Mouse (Mus musculus): ENCODE results near the gene Actr1b.
"Not testable (repeated sequence)": the region's sequence is repeated elsewhere in the genome, so short reads cannot be mapped to it uniquely, and the experiment has no call there.

Gene Actr1b

DNA sequence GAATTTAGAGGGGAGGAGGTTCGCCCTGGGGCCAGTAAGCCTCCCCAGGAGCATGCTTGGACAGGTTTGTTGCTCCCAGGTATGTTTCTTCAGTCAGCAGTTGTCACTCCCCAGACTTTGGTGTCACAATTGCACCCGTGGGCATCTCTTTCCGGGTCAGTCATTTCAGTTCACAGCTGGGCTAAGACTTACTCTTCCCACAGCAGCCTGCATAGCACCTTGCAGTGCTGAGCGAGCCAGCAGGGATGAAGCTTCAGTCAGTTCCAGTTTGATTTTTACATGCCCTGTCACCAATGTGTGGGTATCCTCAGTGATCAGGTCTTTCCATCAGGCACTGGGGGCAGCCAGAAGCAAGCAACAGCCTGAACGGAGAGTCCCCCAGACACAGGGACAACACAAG, 17.2 kb downstream of the Actr1b start:
- DNase-seq = no peak

DNA sequence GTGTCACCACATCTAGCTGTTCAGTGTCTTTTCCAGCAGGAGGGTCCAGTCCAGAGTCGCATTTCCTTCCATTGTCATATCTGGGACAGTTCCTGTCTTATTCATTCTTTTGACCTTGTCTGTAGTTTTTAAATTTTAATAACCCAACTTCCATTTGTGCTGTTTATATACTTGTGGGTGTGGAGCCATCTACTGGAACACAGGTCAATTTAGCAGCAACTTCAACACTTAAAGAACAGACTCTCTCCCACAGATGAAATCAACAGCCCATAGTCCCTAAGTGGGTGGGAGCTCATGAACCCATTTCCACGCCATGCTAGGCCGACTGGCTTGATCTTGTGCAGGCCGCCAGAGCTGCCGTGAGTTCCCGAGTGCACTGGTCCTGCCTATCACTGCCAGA, 17.8 kb downstream of the Actr1b start:
- DNase-seq = no peak

DNA sequence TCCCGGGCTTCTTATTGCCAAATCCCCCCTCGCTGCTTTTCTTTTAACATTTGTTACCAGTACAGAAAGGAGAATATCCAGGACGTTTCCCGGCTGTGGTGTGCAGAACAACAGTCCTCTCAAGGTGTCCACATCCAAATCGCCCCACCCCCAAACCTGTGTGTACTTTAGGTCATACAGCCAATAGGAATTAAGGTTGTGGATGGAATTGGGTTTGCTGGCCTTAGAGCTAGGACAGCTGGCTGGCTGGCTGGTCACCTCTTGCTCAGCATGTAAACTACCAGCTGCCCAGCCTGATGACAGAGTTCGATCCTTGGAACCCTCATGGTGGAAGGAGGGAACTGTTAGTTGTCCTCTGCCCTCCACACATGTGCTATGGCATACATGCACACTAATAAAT, 19.4 kb downstream of the Actr1b start:
- no peak for DNase-seq

DNA sequence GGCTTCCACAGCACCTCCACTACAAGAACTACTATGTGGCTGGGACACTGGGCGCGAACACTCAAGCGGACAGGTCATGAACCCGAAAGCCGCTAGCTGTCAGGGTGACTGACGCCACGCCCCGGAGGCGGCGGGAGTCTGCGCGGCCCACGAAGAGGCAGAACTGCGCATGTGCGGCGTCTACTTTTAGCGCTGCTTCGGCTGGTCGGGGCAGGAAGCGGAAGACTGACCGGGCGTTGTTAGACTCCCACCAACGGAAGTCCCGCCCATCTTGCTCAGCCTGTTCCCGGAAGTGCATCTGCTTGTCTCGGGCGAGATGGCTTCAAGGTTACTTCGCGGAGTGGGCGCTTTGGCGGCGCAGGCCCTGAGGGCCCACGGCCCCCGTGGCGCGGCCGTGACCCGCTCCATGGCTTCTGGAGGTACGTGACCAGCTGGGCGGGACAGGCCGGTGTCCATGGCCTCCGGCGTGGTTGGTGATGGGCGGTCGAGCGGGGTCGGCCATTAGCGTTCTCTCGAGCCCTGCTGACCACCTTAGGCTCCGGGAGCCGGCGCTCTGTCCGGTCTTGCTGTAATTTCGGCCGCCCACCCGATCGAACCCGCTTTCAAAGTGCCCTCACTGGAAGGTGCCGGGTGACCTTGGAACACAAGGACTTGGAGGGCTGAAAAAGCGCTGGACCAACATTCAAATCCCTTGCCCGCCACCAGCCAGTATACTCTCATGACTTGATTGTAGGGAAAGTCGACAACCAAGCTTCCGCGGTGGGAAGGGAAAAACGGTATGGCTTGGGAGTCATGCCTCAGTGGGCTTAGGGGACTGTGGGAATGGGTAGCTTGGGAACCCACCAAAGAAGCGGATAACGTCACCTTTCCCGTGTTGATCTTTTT, 22.7 kb downstream of the Actr1b start, which contains the start of gene Cox5b:
TSS of gene Cox5b (plus strand) at position 179 of the 885 bp plus-strand sequence.
- peak; percentile 98 to 99 for DNase-seq

DNA sequence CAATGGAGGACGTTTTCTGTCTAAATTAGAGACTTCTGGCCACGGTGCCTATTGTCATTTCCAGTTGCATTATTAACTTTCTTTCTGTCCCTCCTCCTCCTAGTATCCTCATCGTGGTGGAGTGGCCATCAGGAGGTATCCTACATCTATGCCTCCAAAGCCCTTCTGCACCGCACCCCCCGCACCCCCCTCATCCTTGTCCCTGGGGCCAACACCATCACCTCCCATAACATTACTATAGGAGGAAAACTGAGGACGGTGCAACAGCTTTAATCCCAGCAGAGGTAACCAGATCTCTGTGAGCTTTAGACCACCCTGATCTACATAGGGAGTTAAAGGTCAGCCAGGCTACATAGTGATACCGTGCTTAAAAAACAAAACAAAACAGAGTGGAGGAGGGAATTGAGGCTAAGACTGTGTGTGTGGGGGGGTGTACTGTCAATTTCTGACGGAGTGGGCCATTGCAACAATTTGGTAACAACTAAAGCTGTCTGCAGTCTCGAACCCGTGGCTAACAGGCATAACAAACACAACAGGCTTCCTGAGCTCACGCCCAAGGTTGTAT, 23.5 kb downstream of the Actr1b start:
- no peak for DNase-seq

DNA sequence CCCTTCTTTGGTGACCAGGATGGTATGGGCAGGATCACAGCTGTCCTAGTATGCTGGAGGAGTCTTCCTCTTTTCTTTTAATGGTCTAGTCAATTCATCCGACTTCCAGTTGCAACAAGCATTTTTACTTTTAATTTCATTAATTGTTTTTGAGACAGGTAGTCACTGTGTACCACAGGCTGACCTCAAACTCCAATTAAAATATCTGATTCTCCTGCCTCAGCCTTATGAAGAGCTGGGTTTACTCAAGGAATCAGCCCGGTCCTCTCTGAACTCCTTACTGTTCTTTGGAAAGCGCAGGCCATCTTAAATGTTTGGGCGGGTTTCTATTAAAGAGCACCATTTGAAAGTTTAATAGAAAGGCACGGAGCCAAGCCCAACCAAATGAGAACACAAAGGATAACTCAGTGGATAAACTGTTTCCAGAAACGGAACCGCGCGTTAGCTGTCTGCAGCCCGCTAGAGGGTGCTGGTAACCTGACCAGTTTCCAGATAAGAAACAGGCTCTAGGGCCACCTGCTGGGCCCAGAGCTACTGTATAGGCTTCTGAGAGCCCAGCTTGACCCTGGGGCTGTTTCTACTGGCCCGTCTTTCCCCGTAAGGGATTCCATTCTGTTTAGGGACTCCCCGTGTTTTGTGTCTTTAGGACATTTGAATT, 30.3 kb downstream of the Actr1b start:
- peak; percentile 91 to 92 for DNase-seq

DNA sequence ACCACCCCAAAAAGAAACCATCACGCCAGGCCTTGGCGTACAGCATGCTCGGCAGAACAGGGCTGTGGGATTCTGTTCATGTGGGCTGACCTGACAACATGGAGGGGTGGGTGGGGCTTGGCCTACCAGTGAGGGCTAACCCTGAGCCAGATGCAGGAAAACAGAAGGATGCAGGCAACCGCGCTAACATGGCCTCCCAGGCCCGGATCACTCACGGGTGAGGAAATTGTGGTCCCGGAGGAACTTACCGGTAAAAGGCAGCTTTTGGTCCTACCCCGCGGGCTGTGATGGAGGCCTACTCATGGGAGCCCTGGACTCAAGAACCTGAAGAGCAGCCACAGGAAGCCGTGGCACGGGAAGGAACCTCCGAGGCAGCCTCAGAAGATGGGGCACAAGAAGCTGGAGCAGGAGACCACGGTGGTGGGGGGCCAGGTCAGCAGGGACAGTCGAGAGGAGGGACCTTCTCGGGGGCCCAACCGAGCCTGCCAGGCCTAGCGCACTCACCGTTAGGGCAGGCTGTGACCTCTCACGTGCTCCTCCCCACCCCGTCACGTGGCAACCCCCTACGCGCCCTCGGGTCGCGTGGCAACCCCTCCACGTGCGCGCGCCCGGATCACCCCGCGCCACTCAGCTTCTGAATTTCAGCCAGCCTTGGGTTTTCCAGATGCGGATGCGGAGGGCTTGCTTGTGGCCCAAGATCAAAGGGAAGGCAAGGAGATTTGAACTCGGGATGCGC, 31.4 kb downstream of the Actr1b start, which contains the start of gene Fam178b:
TSS of gene Fam178b (minus strand) at position 564 of the 736 bp plus-strand sequence.
- DNase-seq = peak in 1 of 2 experiments; percentile 46

DNA sequence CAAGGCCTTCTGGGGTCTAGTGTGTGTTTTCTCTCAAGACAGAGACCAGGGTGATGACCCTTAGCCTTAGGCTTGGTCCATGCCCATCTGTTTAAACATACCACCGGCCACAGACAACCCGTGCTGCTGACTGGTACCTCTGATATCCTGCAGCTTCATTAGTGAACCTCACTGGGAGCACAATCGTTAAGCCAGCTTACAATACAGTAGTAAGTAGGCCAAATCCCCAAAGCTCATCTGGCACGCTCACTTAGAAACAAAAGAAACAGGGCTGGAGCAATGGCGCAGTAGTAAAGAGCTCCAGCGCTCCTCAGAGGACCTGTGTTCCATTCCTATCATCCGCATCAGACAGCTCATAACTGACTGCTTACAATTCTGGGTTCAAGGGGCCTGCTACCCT, 33.3 kb downstream of the Actr1b start:
- no peak for DNase-seq

DNA sequence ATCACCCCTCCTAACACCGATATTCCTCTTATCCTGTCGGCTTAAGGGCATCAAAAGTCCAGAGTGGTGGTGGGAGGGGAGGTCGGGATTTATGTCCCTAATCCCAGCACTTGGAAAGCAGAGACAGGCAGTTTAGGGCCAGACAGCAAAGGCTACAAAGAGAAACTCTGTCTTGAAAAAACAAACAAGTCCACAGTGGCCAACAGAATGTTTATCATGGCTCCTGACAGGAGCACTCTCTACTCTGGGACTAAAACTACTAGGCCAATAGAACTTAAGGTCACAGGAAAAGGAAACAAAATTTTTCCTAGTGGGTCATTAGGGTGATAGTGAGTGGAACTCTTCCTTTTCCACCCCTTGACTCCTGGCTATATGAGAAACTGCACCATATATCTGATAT, 39.3 kb downstream of the Actr1b start:
- DNase-seq = no peak

DNA sequence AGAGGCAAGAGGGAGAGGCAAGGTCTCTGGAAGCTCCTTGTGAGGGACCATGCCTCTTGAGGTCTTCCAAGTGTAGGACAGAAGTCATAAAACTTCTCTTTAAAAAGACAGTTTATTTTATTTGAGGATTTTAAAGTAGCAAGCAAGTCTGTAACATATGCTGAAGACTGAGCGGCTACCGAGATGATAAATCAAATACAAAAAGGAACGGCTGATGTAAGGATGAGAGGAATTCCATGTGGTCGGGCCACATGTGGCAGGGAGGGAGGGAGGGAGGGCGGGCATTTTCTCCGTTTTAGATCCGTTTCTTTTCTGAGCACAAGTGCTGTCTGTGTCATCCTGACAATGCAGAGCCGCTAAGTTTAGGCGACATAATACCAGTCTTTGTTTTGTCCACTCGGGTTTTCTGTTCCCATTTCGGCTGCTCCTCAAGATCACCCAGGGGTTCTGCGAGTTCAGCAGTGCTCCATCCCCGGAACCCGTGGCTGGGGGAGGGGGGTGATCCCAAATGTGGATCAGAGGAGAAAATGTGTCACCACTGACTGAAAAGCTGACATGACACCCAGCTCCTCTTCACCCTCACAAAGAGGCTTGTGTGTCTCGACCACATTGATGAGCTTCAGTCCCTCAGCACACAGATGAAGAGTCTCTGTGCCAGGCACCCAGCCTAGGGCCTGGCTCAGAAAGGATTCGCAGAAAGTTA, 41.4 kb downstream of the Actr1b start:
- no peak for DNase-seq

DNA sequence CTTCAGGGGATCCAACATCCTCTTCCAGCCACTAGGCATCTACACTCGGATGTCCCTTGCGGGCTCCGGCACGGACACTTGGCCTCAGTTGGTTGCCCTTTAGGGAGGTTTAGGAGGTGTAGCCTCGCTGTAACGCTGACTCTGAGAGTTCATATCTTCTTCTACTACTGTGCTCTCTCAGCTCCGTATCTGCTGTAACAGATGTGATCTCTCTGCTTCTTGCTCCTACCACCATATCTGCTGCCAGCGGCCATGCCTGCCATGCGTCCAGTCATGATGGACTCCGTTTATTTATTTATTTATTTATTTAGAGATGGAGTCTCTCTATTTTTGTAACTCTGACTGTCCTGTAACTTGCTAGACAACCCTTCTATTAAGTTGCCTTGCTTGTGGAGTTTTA, 43.0 kb downstream of the Actr1b start:
- no peak for DNase-seq

DNA sequence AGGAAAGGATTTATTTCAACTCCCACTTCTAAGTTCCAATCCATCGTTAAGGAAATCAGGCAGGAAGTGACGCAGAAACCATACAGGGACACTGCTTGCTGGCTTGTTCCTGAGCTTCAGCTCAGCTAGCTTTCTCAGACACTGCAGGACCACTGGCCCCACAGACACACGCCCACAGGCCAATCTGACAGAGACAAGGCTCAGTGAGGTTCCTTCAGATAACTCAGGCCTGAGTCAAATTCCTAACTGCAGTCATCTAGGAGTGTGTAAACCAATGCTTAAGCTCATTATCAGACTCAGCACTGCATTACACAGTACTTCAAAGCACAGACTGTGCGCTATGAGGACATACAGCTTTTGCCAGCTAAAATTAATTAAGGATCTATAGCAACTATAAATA, 44.0 kb downstream of the Actr1b start:
- DNase-seq = no peak

DNA sequence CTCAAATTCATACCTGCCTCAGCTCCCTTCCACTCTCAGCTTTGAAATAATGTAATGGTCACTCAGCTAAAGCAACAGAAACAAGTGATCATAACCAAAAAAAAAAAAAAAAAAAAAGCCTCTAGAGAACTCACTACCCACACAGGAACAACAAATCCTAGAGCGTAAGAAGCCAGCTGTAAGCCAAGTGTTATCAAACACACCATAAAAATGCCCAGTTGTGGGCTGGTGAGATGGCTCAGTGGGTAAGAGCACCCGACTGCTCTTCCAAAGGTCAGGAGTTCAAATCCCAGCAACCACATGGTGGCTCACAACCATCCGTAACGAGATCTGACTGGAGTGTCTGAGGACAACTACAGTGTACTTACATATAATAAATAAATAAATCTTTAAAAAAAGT, 46.2 kb downstream of the Actr1b start:
- not testable (repeated sequence) for DNase-seq

DNA sequence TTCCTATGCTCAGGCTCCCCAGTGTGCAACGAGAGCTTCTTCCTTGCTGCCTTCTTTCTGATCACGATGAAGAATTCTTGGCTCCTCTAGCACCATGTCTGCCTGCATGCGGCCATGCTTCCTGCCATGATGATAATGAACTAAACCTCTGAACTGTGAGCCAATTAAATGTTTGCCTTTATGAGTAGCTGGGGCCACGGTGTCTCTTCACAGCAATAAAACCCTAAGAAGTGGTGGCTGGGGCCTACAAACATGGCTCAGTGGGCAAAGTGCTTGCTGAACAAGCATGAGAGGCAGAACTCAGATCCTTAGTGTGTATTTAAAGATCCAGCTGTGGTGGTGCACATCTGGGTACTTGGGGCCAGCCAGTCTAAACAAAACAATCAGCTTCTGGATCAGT, 48.3 kb downstream of the Actr1b start:
- DNase-seq = no peak

DNA sequence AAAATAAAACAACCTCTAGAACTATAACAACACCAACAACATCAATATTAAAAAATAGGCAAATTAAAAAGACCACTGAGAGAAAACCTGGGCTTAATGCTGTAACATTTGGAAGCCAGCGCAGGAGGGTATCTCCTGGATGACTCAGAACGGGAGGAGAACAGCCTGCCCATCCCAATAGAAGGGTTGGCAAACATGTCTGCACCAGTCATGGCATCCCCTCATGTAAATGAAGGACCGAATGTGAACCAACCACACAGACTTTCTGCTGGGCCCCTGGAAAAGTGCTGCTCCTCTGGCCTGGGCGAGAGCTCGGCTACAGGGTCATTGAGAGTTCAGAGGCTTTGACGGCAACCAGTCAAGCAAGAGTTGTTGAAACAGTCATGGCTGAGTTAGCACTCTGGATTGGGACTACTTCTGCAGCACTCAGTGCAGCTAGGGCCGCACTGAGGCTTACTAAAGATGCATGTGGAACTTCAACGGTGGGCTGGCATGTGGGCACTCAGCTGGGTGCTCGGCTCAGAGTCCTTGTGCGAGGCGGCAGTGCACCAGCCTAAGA, 49.0 kb downstream of the Actr1b start:
- DNase-seq = no peak

DNA sequence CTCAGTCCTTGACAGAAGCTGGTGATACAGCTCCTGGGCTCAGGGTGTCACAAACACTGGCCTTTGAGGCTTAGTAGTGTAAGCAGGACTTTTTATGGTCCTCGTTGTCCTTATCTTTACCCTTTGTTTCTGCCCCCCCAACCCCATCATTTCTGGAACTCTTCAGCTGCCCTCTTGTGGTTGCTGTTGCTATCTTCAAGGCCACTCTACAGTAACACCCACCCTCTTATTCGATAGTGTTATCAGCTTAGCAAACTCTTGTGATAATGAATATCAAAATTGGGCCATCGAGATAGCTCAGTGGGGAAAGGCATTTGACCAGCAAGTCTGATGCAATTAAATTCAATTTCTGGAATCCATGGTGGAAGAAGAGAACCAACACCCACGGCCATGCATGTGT, 49.8 kb downstream of the Actr1b start:
- DNase-seq = peak; percentile 78 to 82

DNA sequence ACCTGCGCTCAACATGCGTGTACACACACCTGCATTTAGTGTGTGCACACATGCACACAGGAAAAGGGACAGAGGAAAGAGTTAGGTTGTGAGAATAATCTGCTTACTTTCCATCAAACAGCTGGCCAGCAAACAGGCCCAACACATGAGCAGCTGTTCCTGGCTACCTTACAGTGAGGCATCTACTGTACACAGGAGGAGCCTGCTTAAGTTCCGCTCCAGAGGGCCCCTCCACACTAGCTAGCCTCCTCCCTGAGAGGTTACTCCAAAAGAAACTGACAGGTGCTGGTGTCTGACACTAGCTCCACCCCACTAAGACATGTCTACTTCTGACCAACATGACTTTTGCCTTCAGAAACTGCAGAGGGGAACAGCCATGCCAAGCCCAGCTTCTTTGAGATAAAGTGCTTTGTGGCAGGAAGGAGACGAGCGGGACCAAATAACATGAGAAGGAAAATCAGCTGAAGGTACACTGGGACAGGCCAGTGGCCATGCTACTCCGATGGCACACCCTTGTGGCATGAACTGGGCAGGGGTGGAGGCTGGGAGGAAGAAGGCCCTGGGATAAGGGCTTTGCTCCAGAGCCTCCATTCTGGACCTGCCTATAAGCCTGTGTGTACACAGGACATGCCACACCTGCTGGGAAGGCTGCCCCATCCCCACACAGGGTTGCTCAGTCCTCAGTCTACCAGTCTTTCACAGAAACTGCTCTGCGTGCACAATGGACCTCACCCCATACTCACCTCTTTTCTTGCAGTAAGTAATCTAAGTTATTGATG, 55.4 kb downstream of the Actr1b start:
- no peak for DNase-seq

DNA sequence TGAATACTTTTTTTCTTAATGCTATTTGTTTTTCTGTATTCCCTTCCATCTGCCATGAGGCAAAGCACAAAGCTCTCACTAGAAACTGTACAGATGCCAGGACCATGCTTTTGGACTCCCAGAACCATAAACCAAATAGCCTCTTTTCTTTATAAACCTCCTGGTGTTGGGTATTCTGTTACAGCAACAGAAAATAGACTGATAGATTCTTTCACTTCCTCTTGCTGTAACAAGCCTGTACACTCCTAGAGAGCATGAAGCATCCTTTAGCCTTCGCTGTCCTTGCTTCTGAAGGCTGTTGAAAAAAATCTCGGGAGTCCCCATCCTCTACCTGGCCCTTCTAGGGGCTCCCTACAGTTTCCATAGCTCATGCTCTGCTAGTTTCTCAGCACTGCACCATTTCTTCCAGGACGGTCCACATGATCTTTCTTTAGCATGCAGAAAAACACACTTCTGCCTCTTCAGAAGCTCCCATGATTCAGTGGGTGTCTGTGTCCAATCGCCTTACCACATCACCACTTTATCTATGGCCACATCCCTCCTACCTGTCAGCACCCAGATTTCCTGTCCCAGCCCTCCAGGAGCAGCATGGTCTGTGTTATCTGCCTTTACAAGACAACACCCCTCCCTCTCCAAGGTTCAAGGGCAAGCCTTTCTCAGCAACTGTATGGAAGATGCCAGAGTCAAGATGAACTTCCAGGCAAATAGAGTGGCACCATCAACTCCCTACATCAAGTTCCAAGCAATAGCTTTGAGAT, 56.4 kb downstream of the Actr1b start:
- DNase-seq = no peak

DNA sequence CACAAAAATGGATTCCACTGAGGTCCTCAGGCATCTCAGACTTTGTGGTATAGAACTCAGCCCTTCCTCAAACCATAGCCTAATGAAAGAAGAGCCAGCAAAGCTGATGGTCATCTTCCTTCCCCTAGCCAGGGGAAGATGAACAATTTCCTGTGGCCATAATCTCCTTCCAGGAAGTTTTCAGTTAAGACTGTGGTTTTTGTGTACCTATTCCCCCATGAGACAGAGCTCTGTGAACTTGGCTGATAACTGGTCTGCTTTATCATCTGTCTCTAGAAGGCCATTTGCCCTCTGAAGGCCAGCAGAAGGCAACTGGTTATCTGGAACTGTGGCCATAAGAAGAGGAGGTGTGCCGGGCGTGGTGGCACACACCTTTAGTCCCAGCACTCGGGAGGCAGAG, 58.0 kb downstream of the Actr1b start:
- no peak for DNase-seq

DNA sequence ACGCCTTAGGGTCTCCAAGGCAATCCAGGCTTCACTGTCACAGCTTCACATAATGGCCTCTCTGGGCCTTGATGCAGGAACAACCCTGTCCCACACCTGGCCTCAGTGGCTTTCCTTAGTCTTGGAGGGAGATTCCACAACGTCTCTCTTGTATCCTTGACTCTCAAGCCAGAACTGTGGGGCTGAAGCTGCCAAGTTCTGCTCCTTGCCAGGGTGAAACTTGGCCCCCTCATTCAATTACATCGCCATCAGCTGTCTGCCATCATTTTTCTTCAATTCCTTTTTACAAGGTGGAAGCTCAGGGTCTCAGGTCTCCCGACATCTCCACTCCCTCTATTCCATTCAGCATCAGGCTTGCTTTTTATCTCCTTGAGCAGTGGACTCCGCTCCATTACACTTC, 59.2 kb downstream of the Actr1b start:
- DNase-seq = peak; percentile 50 to 51
